Mouse (Mus musculus) spleen, embryonic (tissue): ENCODE results near the gene Gm13697.

Experiments used
- CTCF ChIA-PET: fragments of 350-600 bp; sonication (Branson Sonifier 250); formaldehyde crosslinking; loops from one replicate; lab custom pipeline; 2022; lab: Charles Lee

The Gm13697 gene

GRCm38 (mm10) chr2:84032505-84032904 is 48.0 kb downstream of the Gm13697 start:
- CTCF ChIA-PET = interaction anchor here (0.6 kb wide), 1 partner anchor 91 kb away, joined by 3 read pairs; no protein-coding TSS in a partner anchor

- CTCF ChIA-PET = no interaction called here
These were observed 51.5 kb downstream of the Gm13697 start for GRCm38 (mm10) chr2:84035997-84036396.
